ENCODE assay signal across 9 mouse cellular contexts in the genomic region with DNA sequence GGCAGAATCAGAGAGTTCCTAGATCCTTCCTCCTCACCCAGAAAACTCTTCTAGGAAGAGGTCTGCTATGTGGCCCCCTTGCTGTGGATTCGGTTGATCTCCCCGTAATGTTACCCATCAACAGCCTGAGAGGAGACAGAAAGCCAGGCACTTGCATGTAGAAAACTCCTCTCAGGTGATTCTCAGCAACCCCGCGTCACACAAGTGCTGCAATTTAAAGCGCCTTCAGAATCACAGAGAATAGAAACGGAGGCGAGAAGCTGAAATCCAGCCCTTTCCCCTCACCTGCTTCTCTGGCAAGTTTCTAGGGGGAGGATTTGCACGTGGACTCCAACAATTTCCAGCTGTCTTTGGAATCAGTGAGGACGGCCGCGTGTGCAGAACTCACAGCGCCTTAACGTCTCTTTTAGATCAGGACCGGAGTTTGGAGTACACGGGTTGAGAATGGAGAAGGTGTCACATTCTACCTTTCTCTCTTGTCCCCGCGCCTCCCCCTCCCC. TPM values are rescaled to one million over a fixed set of nuclear protein-coding genes. Genes with fewer than 3 reads are reported as not detected.
DNase-seq lines count a peak whose midpoint lies in the region; ATAC-seq lines count a peak whose summit lies in the region.
"Had no signal": no experiment of that assay in that cellular context is flagged by ENCODE, and none has a peak within 500 bp of the region (broad histone marks: within the 10 kb centered on the region; RNA-seq: fewer than 3 reads in every experiment).

No protein-coding gene starts in this region.

- H3K27me3 ChIP-seq in lung, embryonic 15.5 days, result peaks cover 67% of the 10 kb centered on the region
- peaks cover 55% of the 10 kb centered on the region for H3K27me3 ChIP-seq in forebrain, embryonic 11.5 days (ENCODE audit: control insufficient read depth, insufficient read depth, low read length)
- peaks cover 73% of the 10 kb centered on the region for H3K27me3 ChIP-seq in intestine, embryonic 14.5 days (replicated peaks; ENCODE audit: control insufficient read depth, insufficient read depth, low read length)

- WGBS in lung, embryonic 15.5 days, result 3% methylated on average over 17 of the region's 17 CpGs
- WGBS in forebrain, embryonic 11.5 days, result under 1% methylated on average over 17 of the region's 17 CpGs
- 2% methylated on average over 17 of the region's 17 CpGs for WGBS in intestine, embryonic 14.5 days

- no peak overlapping the region for H3K27ac ChIP-seq in lung, embryonic 15.5 days
- H3K27ac ChIP-seq in forebrain, embryonic 11.5 days (ENCODE audit: low read depth, low read length), result no peak overlapping the region
- H3K27ac ChIP-seq in intestine, embryonic 14.5 days (ENCODE audit: low read depth), result no peak overlapping the region

- no peaks in the 10 kb centered on the region for H3K9me3 ChIP-seq in lung, embryonic 15.5 days
- no peaks in the 10 kb centered on the region for H3K9me3 ChIP-seq in forebrain, embryonic 11.5 days (ENCODE audit: control insufficient read depth, low read length)
- H3K9me3 ChIP-seq in intestine, embryonic 14.5 days (ENCODE audit: control insufficient read depth, low read length), result no peaks in the 10 kb centered on the region

- H3K4me2 ChIP-seq in lung, embryonic 15.5 days, result peak overlapping the region; percentile 98
- peak overlapping the region; percentile 92 for H3K4me2 ChIP-seq in forebrain, embryonic 11.5 days (ENCODE audit: low read depth, low read length, severe bottlenecking)
- peak overlapping the region; percentile 99 for H3K4me2 ChIP-seq in intestine, embryonic 14.5 days (ENCODE audit: low read length)

- H3K36me3 ChIP-seq in lung, embryonic 15.5 days, result no peaks in the 10 kb centered on the region
- no peaks in the 10 kb centered on the region for H3K36me3 ChIP-seq in forebrain, embryonic 11.5 days (ENCODE audit: control insufficient read depth, insufficient read depth, low read length)
- H3K36me3 ChIP-seq in intestine, embryonic 14.5 days (ENCODE audit: control insufficient read depth, insufficient read depth, low read length), result no peaks in the 10 kb centered on the region

- peaks cover 49% of the 10 kb centered on the region for H3K4me1 ChIP-seq in lung, embryonic 15.5 days
- peaks cover 26% of the 10 kb centered on the region for H3K4me1 ChIP-seq in forebrain, embryonic 11.5 days (replicated peaks; ENCODE audit: control insufficient read depth, insufficient read depth, low read length)
- peaks cover 23% of the 10 kb centered on the region for H3K4me1 ChIP-seq in intestine, embryonic 14.5 days (replicated peaks; ENCODE audit: control insufficient read depth, insufficient read depth, low read length)

- ATAC-seq in lung, embryonic 15.5 days (ENCODE audit: borderline replicate concordance, extremely low read depth, low FRiP score, low TSS enrichment), result no peak
- no peak for ATAC-seq in forebrain, embryonic 11.5 days (replicated peaks; ENCODE audit: low FRiP score)
- no peak for ATAC-seq in intestine, embryonic 14.5 days (replicated peaks; ENCODE audit: low FRiP score, low TSS enrichment, low read depth)

- DNase-seq in lung, adult 18-20 months, result no peak
- no peak for DNase-seq in forebrain, embryonic 11.5 days (ENCODE audit: low spot score)
- peak; percentile 58 for DNase-seq in intestine, embryonic 14.5 days (ENCODE audit: low spot score)
- DNase-seq in naive thymus-derived CD4-positive, alpha-beta T cell, adult 2 months (ENCODE audit: low read depth), result peak; percentile 36
- DNase-seq in adrenal gland, adult 8-10 months, result no peak
- no peak for DNase-seq in adrenal gland, postnatal 10 days
- DNase-seq in B cell, adult 2 months, result no peak
- DNase-seq: lung, postnatal 36 days had no signal

- H3K4me3 ChIP-seq in lung, embryonic 15.5 days, result peak overlapping the region; percentile 49; the same call in 1 of the 2 replicates
- H3K4me3 ChIP-seq in forebrain, embryonic 11.5 days (ENCODE audit: low read depth, low read length), result peak overlapping the region; percentile 7; the same call in 1 of the 2 replicates
- 0 out of 2 replicates have a peak overlapping the region, but pooled peaks have one; percentile 51 for H3K4me3 ChIP-seq in intestine, embryonic 14.5 days (ENCODE audit: low read depth, low read length)

- no peak overlapping the region for H3K9ac ChIP-seq in lung, embryonic 15.5 days
- no peak overlapping the region for H3K9ac ChIP-seq in forebrain, embryonic 11.5 days (ENCODE audit: low read length)
- H3K9ac ChIP-seq in intestine, embryonic 14.5 days (ENCODE audit: low read length), result no peak overlapping the region

RNA-seq across cellular contexts. Expression of gene Ccno, which starts 1.1 kb away (rescaled TPM):
- 12.3 and 13.5 TPM in 2 replicates for polyA plus RNA-seq in lung, embryonic 15.5 days (2015; fragmentation: Nextera tagmentation; extraction: Ambion mirVana)
- 5.3 and 7.3 TPM in 2 replicates for polyA plus RNA-seq in forebrain, embryonic 11.5 days (2014; fragmentation: Nextera tagmentation; extraction: Ambion mirVana)
- 0.19 and 0.24 TPM in 2 replicates for polyA plus RNA-seq in intestine, embryonic 14.5 days (2014; fragmentation: Nextera tagmentation; extraction: Ambion mirVana)
- total RNA-seq in adrenal gland, adult 8-10 months (2022), result under 1 TPM; 0.73 to 0.87 (median 0.77) TPM
- total RNA-seq in adrenal gland, postnatal 10 days (2021), result 1 to 10 TPM in 1 of 2 experiments, under 1 TPM in 1; 0.30 to 1.2 TPM

RNA-seq across cellular contexts. Expression of gene Mcidas, which starts 7.1 kb away (rescaled TPM):
- 6.3 and 6.9 TPM in 2 replicates for polyA plus RNA-seq in lung, embryonic 15.5 days (2015; fragmentation: Nextera tagmentation; extraction: Ambion mirVana)
- 3.4 TPM in 2 replicates for polyA plus RNA-seq in forebrain, embryonic 11.5 days (2014; fragmentation: Nextera tagmentation; extraction: Ambion mirVana)
- polyA plus RNA-seq in intestine, embryonic 14.5 days (2014; fragmentation: Nextera tagmentation; extraction: Ambion mirVana), result 0.07 TPM in 1 of 2 replicates, not detected in the other
- total RNA-seq in adrenal gland, adult 8-10 months (2022), result under 1 TPM in 1 of 4 experiments, not detected in 3; 0.11 TPM
- not detected for total RNA-seq in adrenal gland, postnatal 10 days (2021)

RNA-seq across cellular contexts. Expression of gene Cdc20b, which starts 48.4 kb away (rescaled TPM):
- polyA plus RNA-seq in lung, embryonic 15.5 days (2015; fragmentation: Nextera tagmentation; extraction: Ambion mirVana), result 2.1 and 2.8 TPM in 2 replicates
- polyA plus RNA-seq in forebrain, embryonic 11.5 days (2014; fragmentation: Nextera tagmentation; extraction: Ambion mirVana), result 0.57 and 0.73 TPM in 2 replicates
- polyA plus RNA-seq in intestine, embryonic 14.5 days (2014; fragmentation: Nextera tagmentation; extraction: Ambion mirVana), result not detected in 2 replicates
- not detected for total RNA-seq in adrenal gland, adult 8-10 months (2022)
- not detected for total RNA-seq in adrenal gland, postnatal 10 days (2021)

RNA-seq across cellular contexts. Expression of gene Dhx29, which starts 59.2 kb away (rescaled TPM):
- polyA plus RNA-seq in lung, embryonic 15.5 days (2015; fragmentation: Nextera tagmentation; extraction: Ambion mirVana), result 22.1 and 25.4 TPM in 2 replicates
- polyA plus RNA-seq in forebrain, embryonic 11.5 days (2014; fragmentation: Nextera tagmentation; extraction: Ambion mirVana), result 34.3 and 37.2 TPM in 2 replicates
- 15.6 and 19.2 TPM in 2 replicates for polyA plus RNA-seq in intestine, embryonic 14.5 days (2014; fragmentation: Nextera tagmentation; extraction: Ambion mirVana)
- total RNA-seq in adrenal gland, adult 8-10 months (2022), result 10 to 100 TPM; 18.3 to 22.2 (median 19.1) TPM
- total RNA-seq in adrenal gland, postnatal 10 days (2021), result 10 to 100 TPM; 12.5 to 13.0 TPM

RNA-seq across cellular contexts. Expression of gene Mtrex, which starts 59.3 kb away (rescaled TPM):
- polyA plus RNA-seq in lung, embryonic 15.5 days (2015; fragmentation: Nextera tagmentation; extraction: Ambion mirVana), result 63.6 and 70.5 TPM in 2 replicates
- 101 and 109 TPM in 2 replicates for polyA plus RNA-seq in forebrain, embryonic 11.5 days (2014; fragmentation: Nextera tagmentation; extraction: Ambion mirVana)
- polyA plus RNA-seq in intestine, embryonic 14.5 days (2014; fragmentation: Nextera tagmentation; extraction: Ambion mirVana), result 64.5 and 79.1 TPM in 2 replicates
- total RNA-seq in adrenal gland, adult 8-10 months (2022), result 10 to 100 TPM; 41.7 to 54.6 (median 50.3) TPM
- 10 to 100 TPM; 34.9 to 38.7 TPM for total RNA-seq in adrenal gland, postnatal 10 days (2021)

Comparison
In these comparisons a context has a peak if more than half of its experiments do, and no peak if none do; other contexts are left out.
1. DNase-seq: peak in intestine, embryonic 14.5 days (single experiment) and naive thymus-derived CD4-positive, alpha-beta T cell, adult 2 months (single experiment); none in lung, adult 18-20 months (0 of 2), forebrain, embryonic 11.5 days (single experiment), adrenal gland, adult 8-10 months (single experiment), adrenal gland, postnatal 10 days (single experiment) and B cell, adult 2 months (0 of 2).
2. Peak in every context shown above with its lines, with median percentiles within 50 percentile points of each other: H3K4me2 ChIP-seq and H3K4me3 ChIP-seq.